Mouse (Mus musculus) spleen, postnatal 14 days (tissue): ENCODE results near the gene Ccdc83.

ENCODE experiments used
- DNase-seq, 2 experiments: peaks; one replicate each; pipeline ENCODE4 v3.0.0; 2021 to 2022; ENCODE audit warnings: low spot score in 2 of 2

Gene Ccdc83

DNA sequence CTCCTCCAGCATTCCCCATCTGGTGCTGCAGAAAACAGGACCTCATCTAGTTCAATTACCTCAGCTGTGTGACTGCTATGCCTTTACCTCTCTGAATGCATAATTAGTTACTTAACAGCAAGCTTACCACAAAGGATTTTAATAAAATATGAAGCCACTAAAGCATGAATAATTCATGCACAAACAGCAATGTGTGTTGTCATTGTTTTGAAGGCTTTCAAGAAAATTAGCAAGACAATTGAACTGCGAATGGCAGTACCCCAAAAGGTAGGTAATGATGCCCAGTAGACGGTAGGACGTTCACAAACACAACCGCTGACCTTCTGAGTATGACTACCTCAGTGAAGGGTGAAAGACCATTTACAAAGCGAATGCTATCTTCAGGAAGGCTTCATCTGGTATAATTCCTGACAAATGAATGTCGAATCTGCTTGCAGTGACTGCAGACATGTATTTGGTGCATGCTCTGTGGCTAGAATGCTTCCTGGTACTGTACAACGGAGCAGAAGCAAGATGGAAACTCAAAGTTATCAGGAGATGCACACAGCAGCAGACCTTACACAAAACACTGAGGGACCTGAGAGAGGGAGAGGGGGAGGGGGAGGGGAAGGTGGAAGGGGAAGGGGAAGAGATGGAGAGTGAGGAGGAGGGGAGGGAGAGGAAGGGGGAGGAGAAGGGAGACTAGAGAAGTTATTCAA is 3.5 kb downstream of the Ccdc83 start:
- DNase-seq, result no peak

DNA sequence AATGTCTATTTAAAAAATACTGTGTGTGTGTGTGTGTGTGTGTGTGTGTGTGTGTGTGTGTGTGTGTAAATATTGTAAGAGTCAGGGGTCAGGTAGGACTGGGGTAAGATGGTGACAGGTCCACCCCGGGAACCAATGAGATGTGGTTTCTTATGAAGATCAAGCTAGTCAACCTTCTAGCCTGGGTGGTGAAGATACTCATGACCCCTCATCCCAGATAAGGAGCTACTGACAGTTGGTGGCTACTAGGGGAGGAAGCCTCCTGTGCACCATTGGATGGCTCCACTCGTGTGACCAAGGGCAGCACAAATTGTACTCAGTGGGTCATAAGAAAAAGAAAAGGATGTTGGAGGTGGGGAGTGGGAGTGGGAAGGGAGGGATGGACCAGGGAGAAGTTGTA is 5.7 kb downstream of the Ccdc83 start:
- no peak for DNase-seq

DNA sequence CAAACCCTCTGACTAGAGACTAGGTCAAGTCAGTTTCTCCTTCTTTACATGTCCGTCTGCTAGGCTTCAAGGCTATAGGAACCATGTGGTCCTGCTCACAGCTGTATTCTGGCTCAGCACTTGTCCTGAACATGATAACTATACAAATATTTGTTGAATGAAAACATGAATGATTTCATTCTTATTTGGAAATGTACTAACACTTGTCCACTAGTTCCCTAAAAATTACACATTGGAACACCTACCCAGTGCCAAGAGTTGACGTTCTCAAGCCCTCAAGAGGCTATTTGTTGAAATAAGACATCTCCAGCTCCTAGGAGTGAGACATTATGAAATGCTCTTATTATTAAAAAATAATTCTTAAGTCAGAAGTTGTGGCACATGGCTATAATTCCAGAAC is 6.9 kb downstream of the Ccdc83 start:
- DNase-seq, result no peak

DNA sequence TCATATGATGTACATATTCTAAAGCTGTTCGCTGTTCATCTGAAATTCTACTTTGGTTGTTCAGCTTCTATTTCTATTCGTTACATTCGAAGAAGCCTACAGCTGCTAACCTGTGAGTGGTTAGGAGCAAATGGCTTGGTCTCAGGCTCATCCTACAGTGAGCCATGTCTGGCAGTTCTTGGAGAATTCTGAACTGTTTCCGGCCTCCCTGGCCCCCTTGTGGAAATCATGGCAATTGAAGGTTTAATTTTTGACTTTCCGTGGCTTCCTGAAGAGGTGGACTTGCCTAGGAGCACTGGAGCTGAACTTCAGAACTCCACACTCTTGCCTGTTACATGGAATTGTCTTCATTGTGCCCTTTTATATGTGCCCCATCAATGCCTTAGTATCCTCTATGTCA is 12.6 kb downstream of the Ccdc83 start:
- DNase-seq, result no peak

DNA sequence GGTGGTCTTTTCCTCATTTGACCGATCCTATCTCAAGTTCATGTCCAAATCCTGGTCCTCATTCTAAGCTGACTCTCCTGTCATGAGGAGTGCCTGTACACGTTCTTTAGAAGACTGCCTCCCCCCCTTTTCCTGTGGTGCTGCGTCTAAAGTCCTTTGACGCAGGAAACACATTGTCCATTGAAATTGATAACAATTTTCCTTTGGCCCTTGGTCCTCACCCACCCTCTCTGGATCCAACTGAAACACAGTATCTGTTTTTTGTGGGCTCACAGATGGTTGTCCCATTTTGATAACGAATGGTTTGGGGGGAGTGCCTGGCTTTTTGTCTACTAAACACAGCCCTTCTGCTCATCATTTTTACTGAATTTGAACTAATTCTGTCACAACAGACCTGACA is 21.9 kb downstream of the Ccdc83 start:
- DNase-seq, result no peak

DNA sequence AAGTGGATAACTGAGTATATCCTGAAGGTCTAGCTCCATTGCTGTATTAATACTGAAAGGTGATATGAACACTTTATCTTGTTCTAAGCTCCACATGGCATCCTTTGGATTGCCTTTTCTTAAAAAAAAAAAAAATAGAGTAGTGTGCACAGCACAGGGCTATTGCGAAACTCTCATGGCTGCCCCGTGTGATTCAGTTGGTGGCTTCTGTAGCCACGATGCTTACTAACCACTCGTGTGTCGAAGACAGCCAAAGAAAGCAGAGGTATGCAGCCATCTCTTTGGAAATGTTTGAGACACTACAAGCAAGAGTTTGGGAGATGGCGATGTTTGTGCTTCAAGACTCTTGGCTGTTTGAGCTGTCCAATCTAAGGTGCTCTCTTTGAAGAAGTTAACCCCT is 22.4 kb downstream of the Ccdc83 start:
- no peak for DNase-seq

DNA sequence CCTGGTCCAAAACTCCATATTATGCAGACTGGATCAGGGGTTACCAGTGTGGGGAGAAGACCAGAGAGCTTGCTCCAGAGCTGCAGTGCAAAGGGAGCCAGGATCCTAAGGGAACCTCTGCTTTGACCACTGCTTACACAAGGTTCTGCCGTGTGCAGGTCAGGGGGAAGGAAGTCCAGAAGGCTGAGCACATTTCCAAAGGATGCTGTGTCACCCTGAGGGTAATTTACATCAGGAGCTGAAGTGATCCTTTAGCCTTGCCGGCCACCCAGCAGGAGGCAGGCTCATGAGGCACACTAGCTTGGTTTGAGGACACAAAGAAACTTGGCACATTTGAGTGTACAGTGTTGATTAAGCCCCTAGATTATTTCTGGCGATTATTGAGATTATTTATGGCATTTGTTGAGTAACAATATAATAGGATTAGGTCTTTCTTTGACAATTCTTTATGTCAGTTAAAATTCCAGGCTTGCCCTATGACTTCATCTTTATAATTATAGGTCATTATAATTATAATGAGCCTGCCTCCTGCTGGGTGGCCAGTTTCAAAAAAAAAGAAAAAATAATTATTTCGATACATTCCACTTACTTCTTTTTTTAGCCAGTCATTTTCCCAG is 29.2 kb downstream of the Ccdc83 start:
- no peak for DNase-seq

DNA sequence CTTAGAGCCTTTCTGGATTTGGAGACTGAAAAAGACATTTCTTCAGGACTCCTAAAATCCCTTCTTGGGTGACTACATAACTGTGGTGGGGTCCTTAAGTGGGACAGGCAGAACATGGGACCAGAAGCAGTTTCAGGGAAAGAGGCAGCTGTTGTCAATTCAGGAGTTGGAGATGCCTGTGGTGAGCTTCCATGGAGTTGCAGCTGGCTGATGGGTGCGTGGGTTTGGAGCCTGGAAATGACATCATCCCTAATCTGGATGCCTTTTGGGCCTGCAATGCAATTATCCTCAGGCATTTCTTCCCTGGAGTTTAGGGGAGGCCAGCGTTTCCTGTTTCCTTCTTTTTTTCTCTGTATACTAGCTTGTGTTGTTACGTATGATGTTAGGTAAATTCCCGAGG is 31.7 kb downstream of the Ccdc83 start:
- DNase-seq, result no peak

DNA sequence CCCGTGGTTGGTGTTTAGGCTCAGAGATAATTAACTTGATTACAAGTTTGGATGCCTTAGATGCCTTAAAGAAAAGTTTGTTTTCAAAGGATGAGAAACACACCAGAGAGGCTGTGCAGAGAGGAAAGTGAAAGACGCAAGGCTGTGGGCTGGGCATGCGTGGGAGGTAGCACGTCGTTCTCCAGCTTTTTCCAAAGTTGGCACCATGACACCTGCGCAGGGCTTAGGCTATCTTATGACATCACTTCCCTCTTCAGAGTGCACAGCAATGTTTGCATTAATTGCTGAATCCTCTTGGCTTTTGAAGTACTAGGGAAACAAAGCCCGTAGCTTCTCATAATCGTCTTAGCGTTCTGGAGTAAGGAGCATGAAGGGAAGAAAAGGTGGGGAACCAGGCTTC is 34.1 kb downstream of the Ccdc83 start:
- no peak for DNase-seq

DNA sequence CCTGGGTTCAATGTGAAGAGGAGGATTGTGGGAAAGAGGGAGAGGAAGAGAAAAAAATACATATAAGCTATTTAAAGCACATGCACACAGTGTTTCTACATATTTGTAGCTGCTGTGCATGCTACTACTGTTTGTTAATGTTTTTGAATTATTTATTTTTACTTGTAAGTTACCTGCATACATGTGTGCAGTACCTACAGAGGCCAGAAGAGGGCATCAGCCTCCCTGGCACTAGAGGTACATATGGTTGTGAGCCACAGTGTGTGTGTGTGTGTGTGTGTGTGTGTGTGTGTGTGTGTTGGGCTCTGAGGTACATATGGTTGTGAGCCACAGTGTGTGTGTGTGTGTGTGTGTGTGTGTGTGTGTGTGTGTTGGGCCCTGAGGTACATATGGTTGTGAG is 36.7 kb downstream of the Ccdc83 start:
- peak in 1 of 2 experiments; percentile 9 for DNase-seq

DNA sequence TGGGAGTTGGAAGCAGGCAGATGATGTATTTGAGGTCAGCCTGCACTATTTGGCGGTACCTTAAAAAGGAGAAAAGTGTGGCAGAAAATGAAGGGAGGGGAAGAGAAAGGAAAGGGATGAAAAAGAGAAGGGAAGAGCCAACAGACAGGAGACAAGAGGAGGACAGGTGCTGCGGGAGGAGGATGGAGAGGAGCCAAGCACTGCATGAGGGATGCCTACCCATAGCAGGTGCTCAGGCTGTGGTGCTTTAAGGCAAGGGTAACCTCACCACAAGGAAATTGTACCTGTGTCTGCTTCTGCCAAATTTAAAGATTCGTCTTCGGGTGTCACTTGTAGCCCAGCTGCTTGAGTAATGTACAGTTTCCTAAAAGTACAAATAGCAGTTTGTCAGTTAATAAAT is 37.5 kb downstream of the Ccdc83 start:
- no peak for DNase-seq

DNA sequence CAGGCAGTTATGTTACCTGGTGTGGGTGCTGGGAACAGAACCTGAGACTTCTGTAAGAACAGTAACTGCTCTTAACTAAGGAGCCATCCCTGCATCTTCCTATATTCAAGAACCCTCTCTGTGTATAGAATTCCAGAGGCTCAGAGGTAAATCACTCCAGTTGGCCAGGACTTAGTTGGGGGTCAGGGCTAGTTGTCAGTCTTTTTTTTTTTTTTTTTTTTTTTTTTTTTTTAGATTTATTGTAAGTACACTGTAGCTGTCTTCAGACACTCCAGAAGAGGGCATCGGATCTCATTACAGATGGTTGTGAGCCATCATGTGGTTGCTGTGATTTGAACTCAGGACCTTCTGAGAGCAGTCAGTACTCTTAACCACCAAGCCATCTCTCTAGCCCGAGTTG is 44.1 kb downstream of the Ccdc83 start:
- DNase-seq, result no peak

DNA sequence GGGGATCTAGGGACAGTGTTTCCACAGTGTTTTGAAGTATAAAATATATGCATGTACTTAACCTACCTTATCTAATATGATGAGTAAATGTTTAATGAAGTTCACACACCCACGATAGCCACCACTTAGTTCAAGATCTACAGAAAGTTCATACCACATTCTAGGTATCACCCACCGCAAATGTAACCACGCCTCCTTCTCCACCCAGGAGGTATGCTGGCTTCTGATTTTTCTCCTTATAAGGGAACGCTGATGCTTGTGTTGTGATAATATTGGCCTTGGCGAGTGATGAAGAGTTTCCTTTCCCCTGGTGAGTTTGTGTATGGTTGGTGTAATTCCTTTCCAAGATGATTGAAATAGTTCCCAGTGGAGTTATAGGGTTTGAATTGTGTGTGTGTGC is 47.5 kb downstream of the Ccdc83 start:
- no peak for DNase-seq

DNA sequence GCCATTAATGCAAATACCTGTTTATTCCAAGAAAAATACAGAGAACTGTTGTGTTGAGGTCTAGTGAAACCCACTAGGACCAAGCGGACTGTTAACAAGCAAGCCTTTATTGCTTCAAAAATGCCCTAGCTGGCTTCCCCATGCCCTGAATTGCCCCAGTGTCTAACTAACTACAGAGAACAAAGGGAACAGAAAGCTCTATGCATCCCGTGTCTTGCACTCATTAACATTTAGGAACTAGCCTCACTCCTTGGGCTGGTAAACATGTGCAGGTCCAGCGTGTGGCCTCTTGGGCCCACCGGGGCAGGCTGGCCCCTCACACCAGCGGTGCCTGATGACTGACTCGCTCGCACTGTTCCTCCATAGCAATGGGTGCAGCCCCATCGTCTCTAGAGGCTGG is 49.1 kb downstream of the Ccdc83 start:
- DNase-seq, result no peak

DNA sequence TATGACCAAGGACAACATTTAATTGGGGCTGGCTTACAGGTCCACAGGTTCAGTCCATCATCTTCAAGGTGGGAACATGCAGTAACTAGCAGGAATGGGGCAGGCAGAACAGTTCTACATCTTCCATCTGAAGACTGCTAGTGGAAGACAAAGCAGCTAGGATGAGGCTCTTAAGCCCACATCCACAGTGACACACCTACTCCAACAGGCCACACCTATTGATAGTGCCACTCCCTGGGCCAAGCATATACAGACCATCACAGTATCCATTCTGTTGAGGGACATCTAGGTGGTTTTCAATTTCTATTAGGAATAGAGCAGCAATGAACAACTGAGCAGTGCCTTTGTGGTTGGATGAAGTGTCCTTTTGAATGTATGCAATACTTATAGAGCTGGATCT is 54.6 kb downstream of the Ccdc83 start:
- no peak for DNase-seq

DNA sequence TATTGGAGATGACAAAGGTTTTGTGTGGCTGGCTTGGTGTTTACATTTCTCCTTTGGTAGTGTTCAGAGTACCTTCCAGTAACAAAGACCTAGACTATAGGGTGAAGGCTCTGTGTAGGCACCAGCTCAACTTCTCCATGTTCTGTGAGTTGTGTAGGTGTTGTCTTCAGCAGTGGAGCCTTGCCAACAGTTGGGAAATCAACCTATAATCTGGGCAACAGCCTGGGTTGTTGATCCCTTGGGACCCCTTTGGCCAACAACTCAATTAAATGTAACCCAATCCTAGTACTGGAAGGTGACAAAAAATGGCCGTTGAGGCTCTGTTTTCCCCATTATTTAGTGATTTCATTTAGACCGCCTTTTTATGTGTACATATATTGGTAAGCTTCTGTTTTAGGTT is 55.5 kb downstream of the Ccdc83 start:
- DNase-seq, result no peak

DNA sequence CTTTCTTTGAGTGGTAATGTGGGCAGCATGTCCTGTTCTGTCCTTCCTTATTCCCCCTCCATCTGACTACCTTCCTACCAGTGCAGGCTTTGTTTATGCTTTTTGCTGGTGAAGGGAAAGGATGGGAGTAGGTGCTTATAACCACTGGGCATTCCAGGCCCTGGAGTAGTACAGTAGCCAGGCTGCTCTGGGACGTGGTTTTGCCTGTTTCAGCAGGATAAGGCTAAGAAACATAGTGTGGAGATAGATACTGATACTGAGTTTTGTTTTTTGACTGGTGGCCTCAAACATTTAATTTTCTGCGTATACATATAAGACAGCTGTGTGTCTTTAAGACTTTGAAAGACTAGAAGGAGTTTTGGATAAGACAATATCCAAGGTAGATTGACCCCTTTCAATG is 61.7 kb downstream of the Ccdc83 start:
- DNase-seq, result no peak

DNA sequence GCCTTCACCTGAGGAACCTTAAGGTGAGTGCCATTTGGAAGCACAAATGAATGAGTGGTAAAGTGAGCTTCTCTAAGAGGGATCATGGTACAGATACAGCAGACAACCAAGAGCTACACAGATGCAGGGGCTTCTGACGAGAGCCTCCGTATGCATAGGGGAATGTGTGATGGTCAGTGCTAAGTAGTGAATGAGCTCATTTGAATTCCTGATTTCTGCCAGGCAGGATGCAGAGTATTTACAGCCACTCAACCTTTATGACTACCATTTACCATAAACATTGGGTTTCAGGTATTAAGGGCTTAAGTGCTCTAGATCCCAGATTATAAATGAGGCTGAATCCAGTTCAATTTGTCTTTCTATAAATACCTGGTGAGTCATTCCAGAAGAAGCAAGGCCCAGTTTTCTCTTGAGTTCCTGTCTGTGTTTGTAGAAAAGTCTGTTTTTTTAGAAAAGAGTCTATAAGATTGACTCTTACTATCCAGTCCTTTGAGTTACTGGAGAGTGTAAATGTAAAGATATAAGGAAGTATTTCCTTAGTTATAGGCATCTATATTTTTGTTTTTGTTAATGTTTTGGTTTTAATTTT is 63.6 kb downstream of the Ccdc83 start:
- DNase-seq, result no peak

DNA sequence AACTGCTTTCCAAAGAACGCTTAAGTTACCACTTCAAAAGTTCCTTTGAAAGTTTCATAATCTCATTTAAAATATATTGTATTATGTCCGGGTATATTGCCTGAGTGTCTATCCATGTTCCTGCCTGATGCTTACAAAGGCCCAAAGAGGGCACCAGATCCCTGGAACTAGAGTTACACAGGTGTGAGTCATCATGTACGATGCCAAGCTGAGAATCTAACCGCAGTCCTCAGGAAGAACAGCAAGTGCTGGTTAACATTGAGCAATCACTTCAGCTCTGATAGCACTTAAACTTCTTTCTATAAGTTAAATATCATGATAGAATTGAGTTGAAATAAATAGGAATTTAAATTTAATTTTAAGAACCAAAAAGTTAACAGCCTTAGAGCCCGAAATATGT is 65.3 kb downstream of the Ccdc83 start:
- no peak for DNase-seq

DNA sequence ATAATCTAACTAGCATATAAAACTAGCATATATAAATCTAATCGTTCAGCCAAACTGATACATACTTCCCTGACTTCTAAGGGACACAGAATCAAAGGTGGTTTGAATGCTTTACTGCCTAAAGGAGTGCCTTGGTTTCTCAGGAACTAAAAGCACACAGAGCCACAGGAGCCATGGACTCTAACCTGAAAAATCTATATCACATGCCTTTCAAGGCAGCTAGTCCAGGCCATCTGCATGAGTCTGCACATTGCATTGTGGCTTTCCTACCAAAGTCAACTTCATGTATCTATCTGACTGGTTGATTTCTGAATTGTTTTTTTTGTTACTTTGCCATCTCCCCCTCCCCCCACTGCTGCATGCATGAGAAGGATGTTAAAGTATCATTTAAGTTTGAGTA is 84.9 kb downstream of the Ccdc83 start:
- DNase-seq, result no peak

DNA sequence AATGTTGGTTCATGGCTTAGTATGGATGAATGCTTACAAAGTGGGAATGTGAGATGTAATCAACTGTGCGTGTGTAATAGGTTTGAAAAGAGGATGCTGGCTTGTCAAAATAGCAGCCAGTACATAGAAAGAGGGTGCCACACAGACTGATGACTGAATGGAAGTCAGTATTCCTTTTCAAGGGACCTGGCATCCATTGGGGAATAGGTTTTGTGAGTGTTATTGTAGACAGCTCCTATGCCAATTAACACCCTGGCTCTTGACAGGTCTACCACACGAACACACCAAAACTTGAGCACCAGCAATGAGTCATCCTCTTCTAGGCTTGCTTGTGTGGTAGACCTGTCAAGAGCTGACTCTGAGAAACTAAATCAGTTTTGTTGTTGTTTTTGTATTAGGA is 90.0 kb downstream of the Ccdc83 start:
- DNase-seq, result no peak
